Mouse (Mus musculus) CD8-positive naive resting alpha-beta T cell, adult 2 months (primary cell): ENCODE measurements around the gene Ddx28.

Experiments used
- DNase-seq, 2 experiments: peaks; one replicate each; pipeline ENCODE4 v3.0.0; 2022; ENCODE audit warnings: low read depth in 2 of 2, low spot score in 2 of 2

The Ddx28 gene

GRCm38 (mm10) chr8:106011643-106011986 is at the start of gene Ddx28:
Gene Ddx28, minus strand, starts transcription at chr8:106011882.
- no peak for DNase-seq

- no peak for DNase-seq
Measured at GRCm38 (mm10) chr8:106060521-106060920, 48.8 kb upstream of the Ddx28 start.

GRCm38 (mm10) chr8:106059613-106060371 is 48.1 kb upstream of the Ddx28 start:
- DNase-seq = no peak

GRCm38 (mm10) chr8:106058731-106059612 is 47.3 kb upstream of the Ddx28 start, which contains the start of gene Nfatc3:
Gene Nfatc3, plus strand, starts transcription at chr8:106058840.
- peak; percentile 93 to 95 for DNase-seq

GRCm38 (mm10) chr8:106056455-106056982 is 44.8 kb upstream of the Ddx28 start:
- DNase-seq = no peak

- DNase-seq = no peak
Measured at GRCm38 (mm10) chr8:106055038-106055437, 43.4 kb upstream of the Ddx28 start.

GRCm38 (mm10) chr8:106054190-106054811 is 42.6 kb upstream of the Ddx28 start:
- DNase-seq = peak; percentile 86 to 90

- DNase-seq = peak; percentile 67 to 68
Measured at GRCm38 (mm10) chr8:106052510-106053089, 40.9 kb upstream of the Ddx28 start.

- DNase-seq = no peak
Measured at GRCm38 (mm10) chr8:106051068-106051467, 39.4 kb upstream of the Ddx28 start.

GRCm38 (mm10) chr8:106049840-106050239 is 38.2 kb upstream of the Ddx28 start:
- DNase-seq = no peak

GRCm38 (mm10) chr8:106047854-106048630 is 36.4 kb upstream of the Ddx28 start:
- DNase-seq = no peak

GRCm38 (mm10) chr8:106046872-106047559 is 35.3 kb upstream of the Ddx28 start:
- DNase-seq = no peak

- DNase-seq = no peak
Measured at GRCm38 (mm10) chr8:106044151-106044550, 32.5 kb upstream of the Ddx28 start.

GRCm38 (mm10) chr8:106043055-106043454 is 31.4 kb upstream of the Ddx28 start:
- DNase-seq = no peak

- DNase-seq = no peak
Measured at GRCm38 (mm10) chr8:106040218-106040617, 28.5 kb upstream of the Ddx28 start.

- DNase-seq = no peak
Measured at GRCm38 (mm10) chr8:106039605-106040004, 27.9 kb upstream of the Ddx28 start.

- no peak for DNase-seq
Measured at GRCm38 (mm10) chr8:106038721-106039120, 27.0 kb upstream of the Ddx28 start.

- DNase-seq = peak; percentile 75 to 83
Measured at GRCm38 (mm10) chr8:106022483-106022882, 10.8 kb upstream of the Ddx28 start.

- DNase-seq = no peak
Measured at GRCm38 (mm10) chr8:106018039-106018438, 6.4 kb upstream of the Ddx28 start.

GRCm38 (mm10) chr8:106017130-106017529 is 5.4 kb upstream of the Ddx28 start:
- peak in 1 of 2 experiments; percentile 27 for DNase-seq
